Mouse (Mus musculus) 3T3-L1 (cell line): ENCODE results near the gene Endov.

Experiments
- DNase-seq: peaks from one replicate; pipeline ENCODE4 v3.0.0-alpha.2; 2015; ENCODE audit warnings: low read depth, low spot score

Endov gene

GRCm38 (mm10) chr11:119545741-119546495, 54.8 kb downstream of the Endov start:
- no peak for DNase-seq

- no peak for DNase-seq
Measured at GRCm38 (mm10) chr11:119546496-119547182, 55.5 kb downstream of the Endov start.

- no peak for DNase-seq
Measured at GRCm38 (mm10) chr11:119547183-119547921, 56.2 kb downstream of the Endov start, which contains the start of gene Nptx1. Nptx1 (minus strand) TSS chr11:119547753.

DNA sequence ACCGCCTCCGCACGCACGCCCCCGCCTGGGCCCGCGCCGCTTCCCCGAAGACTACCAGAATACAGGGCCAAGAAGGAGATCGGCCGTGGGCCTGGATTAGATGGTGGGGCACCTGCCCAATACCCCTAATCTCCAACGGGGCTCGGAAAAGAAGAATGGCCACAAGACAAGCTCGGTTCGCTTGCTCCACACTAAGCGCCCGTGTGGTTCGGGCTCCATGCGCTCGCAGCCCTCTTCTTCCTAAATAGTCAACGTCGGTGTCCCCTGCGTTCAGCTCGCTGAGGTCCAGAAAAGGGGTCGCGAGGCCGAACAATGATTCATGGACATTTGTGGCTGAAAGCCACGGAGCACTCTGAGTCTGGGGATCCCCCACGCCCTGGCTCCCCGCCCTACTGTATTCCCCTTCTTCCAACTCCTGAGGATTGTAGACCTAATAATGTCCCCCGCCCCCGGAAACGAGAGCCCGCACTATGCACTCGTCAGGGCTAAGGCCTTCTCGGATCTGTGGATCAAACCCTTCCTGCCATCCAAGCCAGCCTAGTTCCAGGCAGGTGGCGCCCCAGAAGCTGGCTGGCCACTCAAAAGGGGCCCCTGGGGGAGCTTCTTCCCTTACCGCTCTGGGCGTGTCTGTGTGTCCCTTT, 56.9 kb downstream of the Endov start:
- DNase-seq = no peak

GRCm38 (mm10) chr11:119548741-119549370, 57.7 kb downstream of the Endov start:
- DNase-seq = no peak

DNA sequence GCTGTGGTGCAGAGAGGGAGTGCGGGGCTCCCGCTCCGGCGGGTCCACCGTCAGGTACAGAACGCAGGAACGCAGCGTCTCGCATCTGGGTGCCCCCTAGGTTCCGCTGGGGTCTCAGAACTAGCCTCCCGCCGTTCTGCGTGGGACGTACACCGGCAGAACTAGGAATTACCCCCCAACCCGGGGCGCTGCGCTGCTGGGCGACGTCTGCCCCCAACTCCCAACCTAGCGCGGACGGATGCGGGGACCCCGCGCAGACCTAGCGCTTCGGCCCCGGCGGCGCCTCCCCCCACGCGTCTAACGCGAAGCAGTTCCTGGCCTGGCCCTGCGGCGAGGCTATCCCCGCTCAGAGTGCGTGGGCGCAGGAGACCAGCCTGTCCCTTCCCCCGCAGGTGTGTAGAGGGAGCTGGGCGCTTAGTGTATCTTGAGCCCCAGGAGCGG, 58.2 kb downstream of the Endov start:
- no peak for DNase-seq

DNA sequence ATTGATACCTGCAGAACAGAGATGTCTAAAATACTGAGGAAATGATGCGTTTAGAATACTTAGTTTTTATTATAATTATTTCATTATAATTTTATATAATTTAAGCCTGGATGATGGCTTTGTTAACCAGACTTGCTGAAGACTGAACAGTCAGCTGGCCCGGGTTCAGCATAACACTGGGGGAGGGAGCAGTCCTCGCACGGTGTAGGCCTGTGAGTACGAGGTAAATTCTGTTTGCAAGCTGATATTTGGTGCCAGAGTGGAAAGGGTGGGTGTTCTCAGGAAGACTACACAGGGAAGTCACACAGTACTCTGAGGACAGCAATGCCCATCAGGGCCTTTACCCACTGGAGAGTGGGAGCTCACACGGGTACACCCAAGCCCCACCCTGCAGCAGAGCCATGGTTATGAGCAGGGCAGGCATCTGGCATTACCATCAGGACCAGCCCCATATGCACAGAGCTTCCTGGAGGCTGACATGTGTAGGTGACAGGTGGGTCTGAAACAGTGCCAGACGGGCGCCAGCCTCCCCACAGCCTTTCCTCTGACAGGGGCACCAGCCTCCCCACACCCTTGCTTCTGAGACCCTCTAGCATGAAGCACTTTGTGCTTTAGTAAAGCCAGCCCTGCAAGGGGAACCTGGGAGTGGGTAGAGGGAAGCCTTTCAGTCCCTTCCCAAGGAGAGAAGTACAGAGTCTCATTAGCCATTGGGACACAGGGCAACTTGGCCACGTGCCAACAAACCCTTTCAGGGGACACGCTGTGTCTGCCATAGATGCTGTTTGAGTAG, 59.6 kb downstream of the Endov start:
- peak; percentile 7 for DNase-seq

DNA sequence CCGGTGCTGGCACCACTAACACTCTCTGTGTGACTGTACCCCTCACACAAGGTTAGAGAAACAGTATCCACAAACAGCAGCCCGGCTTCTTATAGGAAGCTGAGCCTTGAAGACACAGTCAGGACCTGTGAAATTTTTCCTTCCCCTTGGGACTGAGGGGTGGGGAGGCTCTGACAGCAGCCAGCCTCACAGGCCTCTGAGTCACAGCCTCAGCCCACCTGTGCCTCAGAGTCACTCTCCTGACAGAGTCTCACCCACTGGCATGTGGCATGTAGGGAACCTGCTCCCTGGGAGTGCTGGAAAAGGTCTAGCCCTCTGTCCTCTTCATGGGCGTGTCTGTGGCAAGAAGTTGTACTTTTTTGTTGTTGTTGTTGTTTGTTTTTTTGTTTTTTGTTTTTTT, 60.3 kb downstream of the Endov start:
- peak; percentile 49 for DNase-seq

- DNase-seq = peak; percentile 37
Measured at GRCm38 (mm10) chr11:119552301-119552700, 61.2 kb downstream of the Endov start.

DNA sequence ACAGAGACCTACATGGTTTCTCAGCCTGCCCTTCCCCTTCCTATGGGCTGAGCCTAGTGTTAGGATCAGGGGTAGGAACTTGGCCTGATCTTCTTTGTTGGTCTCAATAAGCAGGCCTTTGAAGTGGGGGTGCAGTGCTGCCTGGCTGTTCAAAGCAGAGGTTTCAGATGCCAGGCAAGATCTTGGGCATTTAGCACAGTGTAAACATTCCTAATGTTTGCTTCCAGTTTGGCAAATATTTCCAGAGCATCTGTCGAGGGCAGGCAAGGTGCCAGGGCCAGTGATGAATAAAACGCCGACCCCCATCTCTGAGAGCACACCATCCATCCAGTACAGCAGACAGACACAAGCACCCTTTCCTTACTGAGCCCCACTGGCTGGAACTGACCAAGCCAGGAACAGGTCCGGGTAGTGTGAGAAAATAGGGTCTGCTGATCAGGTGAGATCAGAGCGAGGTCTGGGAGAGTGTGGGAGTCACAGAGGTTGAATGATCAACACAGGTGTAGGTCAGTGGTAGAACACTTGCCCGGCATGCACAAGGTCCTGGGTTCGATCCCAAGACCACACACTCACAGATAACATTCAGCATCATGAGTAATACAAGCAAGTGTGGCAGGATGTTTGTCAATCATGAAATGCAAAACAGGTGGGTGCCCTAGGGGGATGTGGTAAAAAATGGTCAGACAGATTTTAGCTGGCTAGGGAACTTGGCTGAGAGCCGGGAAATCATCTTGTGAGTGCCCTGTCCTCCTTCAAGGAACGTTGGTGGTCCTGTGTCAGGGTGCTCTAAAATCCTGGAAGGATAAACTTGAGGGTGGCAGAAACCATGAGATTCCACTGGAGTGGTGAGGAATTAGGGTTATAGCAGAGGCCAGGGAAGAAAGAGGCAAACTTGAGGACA, 62.0 kb downstream of the Endov start:
- peak; percentile 48 for DNase-seq

GRCm38 (mm10) chr11:119554706-119555105, 63.6 kb downstream of the Endov start:
- DNase-seq = no peak

- no peak for DNase-seq
Measured at GRCm38 (mm10) chr11:119555170-119555569, 64.0 kb downstream of the Endov start.

DNA sequence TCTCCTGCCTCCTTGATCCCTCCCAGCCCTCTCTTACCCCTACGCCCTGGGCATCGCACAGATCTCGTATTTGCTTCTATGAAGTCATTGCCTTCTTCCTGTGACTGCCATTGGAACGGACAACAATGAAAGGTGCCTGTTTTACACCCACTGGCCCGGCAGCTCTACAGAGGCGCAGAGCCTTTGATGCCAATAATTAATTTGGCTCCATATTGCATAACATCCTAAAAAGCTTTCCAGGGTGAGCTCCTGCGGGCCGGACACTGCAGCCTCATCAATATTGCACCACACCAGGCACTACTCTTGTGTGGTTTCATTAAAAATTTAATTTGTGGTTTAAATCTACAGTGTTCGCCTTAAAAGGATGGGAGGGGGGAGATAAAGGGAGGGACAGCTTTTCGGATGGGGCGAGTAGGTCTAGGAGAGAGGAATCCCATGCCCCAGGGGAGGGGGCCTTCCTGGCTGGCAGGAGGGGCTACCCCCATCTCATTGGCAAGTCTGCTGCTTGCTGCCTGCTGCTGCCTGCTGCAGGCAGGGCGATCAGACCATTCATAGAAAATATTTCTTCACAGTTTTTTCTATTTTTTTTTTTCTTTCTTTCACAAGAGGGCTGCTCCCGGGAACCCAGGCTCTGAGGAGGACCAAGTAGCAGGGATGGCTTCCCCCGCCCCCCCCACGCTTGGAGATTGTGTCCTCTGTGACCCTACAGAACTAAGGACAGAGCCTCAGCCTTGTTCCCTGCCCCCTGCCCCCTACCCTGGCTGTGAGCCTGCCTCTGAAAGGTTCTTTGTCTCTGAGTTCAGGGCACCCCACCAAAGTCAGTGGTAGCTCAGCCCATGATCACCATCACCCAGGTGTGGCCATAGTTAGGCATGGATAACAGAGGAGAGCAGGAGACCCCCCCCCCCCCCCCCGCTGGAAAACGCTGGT, 67.1 kb downstream of the Endov start:
- DNase-seq = no peak

DNA sequence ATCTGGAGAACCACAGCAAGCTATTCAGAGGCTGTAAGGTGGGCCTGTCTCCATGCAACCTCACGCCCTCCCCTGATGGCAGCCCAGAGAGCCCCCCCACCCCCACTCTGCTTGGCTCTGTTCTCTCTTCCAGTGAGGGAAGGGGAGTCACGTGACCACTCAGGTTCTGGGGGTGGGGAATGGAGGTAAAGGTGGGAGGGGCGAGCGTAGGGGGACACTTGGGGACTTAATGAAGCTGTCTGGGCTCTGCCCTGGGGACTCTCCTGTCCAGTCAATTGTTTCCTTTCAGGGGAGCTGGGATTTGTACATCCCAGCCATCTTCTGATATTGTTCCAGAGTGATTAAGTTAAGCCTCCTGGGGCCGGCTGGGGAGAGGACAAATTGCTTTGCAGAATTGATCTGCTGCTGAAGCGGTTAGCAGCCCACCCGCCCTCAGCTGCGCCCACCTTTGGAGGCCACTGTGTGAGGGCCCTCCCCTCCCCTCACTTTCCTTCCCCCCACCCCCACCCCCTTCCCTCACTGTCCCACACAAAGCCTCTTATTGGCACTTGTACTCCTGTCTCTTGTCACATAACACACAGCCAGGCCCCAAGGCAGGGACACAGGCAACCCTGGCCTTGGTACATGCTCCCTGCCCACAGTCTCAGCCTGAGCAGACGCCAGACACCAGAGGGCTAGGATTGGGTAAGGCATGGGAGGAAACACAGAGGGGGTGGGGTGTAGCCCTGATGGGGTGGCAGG, 67.9 kb downstream of the Endov start:
- DNase-seq = no peak
